Mouse (Mus musculus) embryo, embryonic 10 days (tissue): ENCODE results near the gene Vwa2.

ENCODE experiments used
- DNase-seq: peaks from one replicate; pipeline ENCODE4 v3.0.0-alpha.2; 2015; ENCODE audit warnings: low spot score

Vwa2 gene

DNA sequence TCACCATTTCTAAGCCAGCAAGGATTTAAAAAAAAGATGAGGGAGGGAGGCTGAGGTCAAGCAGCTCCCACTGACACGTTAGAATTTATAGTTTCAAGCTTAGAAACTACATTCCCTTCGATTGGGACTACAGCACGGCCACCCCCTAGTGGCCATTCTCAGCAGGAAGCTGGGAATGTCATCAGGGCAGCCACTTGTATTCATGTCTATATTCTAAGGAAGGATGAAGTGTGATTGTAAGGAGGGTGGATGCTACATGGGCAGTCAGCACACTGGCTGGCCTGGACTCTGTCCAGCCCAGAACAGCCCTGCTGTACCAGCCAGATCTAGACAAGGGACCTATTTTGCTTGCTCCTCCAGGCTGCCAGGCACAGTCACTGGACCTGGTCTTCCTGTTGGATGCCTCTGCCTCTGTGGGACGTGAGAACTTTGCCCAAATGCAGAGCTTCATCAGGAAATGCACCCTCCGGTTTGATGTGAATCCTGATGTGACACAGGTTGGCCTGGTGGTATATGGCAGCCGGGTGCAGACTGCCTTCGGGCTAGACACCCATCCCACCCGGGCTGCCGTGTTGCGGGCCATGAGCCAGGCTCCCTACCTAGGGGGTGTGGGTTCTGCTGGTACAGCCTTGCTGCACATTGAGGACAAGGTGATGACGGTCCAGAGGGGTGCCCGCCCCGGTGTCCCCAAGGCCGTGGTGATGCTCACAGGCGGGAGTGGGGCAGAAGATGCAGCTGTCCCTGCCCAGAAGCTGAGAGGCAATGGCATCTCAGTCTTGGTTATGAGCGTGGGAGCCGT is 34.6 kb downstream of the Vwa2 start:
- DNase-seq: peak; percentile 88

DNA sequence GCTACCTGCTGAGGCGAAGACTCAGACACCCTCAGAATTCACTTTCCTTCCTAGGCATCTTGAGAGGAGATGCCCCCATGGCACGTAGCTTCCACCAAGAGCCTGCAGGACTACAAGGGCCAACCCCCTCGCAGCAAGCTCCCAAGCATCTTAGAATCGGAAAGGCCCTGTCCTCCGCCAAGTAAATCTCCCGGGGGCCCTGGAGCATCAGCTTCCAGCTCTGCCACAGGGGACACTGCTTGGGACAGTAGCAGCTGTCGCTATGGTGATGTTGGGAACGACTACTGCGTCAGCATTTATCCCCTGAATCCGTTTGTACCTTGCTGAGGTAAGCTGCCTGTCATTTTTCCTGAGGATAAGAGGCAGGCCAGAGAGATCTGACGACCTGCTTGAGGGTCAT is 36.5 kb downstream of the Vwa2 start:
- no peak for DNase-seq

DNA sequence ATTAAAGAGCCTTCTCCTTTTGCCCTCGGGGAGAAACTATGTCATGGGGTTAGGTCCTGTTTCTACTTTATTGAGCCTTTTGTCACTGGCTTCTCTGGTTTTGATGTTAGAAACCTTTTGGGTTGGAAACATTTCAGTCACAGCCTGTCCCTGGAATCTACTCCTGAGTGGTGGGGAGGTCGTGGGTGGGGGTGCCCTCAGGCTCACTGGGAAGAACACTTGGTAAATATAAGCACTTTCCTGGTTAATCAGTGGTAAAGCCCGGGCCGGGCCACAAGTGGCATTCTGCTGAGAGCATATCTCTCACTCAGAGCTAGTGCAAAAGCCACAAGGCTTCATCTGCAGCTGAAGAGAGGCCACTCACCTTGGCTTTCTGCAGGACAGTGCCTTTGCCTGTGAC is 39.7 kb downstream of the Vwa2 start:
- DNase-seq: no peak

DNA sequence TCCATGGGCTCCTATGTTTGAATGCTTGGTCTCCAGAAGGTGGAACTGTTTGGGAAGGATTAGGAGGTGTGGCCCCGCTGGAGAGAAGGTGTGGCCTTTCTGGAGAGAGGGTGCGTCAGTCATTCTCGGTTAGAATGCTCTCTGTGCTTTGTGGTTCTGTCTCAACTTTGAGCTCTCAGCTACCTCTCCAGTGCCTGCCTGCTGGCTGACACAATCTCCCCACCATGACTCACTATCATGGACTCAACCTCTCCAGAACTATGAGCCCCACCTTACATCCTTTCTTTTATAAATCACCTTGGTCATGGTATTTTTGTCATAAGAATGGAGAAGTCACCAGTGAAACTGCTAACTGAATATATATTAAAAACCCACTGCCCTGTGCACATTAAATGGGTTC is 40.6 kb downstream of the Vwa2 start:
- no peak for DNase-seq

DNA sequence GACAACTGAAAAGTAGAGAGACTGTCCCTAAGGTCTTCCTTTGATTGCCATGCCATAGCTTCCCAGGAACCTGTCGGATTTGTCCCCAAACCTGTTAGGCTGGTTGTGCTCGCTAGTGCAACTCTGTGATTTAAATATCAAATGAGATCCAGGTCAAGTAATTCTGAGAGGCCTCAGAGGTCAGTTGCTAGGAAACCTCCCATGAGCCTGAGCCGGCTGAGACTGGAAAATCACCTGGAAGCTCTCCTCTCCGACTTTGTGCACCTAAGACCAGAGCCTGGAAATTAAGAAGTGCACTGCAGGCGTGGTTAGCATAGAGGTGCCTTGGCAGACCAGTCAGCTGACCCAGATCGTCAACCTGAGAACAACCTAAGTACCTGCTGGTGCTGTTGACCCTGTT is 41.0 kb downstream of the Vwa2 start:
- DNase-seq: peak; percentile 35

DNA sequence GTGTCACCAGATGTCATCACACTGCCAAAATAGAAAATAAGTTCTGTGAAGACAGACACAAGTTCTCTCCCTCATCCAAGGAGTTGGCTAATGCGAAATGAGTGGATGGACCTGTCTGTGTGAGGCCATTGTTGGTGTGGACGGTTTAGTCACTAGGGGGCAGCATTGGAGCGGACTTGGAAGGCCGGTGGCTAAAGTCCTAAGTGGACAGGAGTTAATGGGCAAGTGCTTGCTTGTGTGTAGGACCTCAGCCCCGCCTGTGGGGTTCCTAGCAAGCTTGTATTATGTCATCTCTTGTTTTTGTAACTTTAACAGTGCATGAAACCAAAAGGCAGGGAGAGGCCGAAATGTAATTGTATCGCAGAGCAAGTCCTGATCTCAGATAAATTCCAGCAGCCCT is 45.6 kb downstream of the Vwa2 start:
- peak; percentile 93 for DNase-seq

DNA sequence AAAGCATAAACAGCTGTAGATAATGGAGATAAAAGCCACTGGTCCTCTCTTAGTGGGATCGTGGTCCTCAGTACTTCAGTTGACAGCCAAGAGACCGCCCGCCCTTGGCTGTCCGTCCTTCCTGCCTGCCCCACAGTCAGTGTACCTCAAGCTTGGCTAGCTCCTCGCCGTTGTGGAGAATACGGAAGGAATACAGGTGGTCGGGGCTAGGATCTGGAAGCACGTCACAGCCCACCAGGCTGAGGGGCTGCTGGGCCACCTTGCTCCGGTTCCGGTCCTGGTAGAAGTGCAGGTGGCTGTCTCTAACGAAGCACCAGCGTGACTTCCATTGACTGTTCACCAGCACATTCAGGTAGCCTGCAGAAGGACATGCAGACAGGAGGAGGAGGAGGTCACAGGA is 46.2 kb downstream of the Vwa2 start:
- no peak for DNase-seq

DNA sequence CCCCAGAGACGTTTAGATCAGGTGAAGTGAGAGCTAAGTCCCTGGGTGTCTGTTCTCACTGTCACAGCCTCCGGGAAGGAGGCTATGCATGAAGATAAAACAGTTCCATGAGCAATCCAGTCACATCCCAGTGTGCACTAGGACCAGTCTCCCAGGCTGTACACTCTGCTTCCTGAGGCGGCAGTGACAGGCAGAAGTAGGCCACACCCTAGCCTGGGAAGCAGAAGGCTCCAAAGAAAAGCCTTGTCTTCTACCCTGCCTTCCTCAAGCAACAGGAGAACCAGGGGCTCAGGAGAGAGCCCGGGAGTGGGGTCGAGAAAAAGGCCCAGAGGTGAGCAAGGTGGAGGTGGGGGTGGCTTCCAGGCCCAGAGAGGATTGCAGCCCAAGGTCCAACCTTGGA is 47.7 kb downstream of the Vwa2 start:
- DNase-seq: no peak

DNA sequence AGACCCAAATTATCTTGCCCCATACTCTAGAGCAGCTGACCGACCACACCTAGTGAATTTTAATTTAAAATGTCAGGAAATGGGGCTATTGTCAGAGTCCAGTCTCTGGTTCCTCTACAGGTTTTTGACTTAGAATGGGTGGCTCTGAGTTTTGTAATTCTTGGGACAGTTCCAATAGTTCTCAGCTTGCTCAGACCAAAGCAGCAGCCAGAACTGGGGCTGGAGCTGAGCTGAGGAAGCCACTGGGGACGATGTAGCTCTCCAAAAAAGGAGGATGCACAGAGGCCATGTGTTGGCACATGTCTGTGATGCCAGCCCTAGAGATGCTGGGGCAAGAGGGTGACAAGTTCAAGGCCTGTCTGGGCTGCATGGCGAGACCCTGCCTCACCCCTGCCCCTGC is 55.3 kb downstream of the Vwa2 start:
- DNase-seq: no peak

DNA sequence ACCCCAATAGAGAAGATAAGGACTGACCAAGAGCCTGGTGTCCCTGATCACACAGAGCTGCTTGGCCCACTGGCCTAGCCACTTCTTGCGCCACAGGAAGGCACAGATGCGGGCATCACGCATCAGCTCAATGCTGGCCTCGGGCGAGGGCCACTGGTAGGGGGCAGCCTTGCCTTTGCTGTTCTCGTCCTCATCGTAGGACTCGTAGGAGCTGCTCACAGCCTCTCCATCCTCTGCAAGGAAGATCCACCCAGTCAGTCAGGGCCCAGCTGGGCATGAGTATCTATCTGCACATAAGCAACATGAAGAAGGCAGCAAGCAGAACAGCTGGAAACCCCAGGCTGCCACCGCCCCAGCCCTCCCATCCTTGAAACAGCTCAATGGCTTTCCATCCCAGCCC is 56.0 kb downstream of the Vwa2 start:
- DNase-seq: no peak

DNA sequence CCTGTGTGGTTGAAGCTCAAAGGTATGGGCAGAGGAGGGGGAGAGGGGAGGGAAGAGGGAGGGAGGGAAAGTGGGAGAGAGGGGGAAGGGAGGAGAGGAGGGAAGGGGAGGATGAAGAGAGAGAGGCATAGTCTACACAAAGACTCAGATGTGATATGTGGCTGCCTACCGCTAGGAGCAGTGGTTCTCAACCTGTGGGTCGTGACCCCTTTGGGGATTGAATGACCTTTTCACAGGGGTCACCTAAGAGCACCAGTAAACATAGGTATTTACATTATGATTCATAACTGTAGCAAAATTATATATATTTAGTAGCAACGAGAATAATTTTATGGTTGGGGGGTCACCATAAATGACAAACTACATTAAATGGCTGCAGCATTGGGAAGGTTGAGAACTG is 59.8 kb downstream of the Vwa2 start:
- DNase-seq: no peak

DNA sequence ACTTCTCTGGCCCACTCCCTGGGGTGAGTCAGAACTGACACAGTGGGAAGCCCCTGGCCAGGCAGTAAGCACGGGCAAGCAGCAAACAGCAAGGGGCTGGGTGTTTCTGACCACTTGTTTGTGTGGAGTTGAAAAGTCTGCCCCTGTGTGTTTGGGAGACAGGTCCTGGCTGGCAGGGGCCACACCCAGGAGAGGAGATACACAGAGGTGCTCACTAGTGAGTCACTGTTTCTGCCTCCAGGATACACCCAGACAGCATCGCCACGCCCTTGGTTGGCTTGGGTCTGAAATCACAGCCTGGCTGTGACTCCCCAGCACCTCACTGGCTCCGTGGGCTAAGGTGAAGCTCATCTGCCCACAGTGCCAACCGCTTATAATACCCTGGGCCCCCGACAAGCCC is 61.1 kb downstream of the Vwa2 start:
- DNase-seq: no peak

DNA sequence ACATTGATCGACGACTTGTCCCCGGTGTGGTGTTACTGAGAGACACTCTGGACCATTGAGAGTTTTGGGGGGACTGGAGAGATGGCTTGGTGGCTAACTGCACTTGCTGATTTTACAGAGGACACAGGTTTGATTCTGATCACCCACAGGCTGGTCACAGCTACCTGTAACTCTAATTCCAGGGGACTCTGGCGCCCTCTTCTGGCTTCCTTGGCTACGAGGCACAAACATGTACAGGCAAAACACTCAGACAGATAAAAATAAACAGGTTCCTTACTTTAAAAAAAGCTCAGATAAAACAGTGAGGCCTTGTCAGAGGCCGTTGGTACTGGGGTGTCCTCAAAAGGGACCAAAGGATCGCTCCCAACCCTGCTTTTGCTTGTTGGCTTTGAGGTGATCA is 61.7 kb downstream of the Vwa2 start:
- no peak for DNase-seq

DNA sequence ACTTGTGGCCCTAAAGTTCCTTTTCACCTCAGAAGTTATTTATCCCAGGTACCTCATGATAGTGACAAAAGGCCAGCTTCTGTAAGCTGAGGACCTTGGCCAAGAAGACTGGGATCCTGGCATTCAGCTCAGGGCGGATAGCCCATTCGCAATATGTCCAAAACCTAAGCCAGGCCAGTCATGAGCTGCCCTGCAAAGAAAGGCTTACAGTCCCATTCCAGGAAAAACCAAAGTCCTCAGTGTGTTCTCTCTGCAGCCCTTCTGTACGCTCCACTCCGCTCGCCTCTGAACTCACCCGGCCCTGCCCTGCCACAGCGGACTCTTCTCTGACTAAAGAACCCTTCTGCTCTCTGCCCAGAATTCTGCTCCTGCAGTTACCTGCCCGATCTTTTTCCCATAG is 62.2 kb downstream of the Vwa2 start:
- DNase-seq: no peak

DNA sequence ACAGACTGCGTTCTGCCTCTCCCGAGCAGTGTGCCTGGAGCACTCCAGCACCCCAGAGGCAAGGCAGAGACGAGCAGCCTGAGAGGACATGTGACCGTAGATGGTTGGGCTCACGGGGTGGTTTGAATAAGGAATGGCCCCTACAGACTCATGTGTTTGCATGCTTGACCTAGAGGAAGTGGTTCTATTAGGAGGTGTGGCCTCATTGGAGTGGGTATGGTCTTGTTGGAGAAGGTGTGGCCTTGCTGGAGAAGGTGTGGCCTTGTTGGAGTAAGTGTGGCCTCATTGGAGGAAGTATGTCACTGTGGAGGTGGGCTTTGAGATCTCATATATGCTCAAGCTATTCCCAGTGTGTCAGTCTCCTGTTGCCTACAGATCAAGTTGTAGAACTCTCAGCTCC is 63.9 kb downstream of the Vwa2 start:
- DNase-seq: no peak

DNA sequence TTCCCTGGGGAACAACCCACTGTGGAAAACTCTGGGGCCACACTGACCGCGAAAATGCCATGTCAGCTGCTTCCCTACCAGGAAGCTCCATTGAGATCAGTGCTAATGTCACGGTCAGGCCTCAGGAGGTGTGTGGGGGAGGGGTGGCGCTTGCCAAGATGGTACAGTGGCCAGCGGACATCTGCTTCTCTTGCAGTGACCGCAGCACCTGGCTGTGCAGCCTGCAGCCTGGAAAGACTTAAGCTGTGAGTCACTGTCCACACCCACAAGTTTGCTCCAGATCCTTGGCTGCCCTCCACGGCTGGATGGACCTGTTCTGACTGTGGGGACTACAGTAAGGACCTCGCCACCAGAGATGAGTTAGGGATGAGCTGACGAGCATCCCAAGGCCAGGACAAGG is 65.8 kb downstream of the Vwa2 start:
- DNase-seq: peak; percentile 37

DNA sequence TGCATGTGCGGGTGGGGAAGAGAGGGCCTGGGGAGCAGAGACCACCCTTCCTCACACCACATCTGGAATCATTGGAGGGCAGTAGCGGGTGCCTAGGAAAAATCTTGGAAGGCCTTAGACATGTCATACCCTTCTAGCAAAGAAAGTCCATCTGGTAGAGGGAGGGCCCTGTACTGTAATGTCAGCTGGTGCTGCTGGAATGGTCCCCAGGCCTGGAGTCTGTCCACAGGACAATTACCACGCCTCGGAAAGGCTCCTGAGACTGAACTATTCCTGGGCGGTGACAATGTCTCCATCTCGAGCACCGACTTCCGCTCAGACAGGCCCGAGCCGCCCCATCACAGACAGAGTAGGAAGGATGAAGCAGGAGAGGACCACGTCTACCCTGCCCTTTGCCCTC is 66.5 kb downstream of the Vwa2 start:
- DNase-seq: no peak

DNA sequence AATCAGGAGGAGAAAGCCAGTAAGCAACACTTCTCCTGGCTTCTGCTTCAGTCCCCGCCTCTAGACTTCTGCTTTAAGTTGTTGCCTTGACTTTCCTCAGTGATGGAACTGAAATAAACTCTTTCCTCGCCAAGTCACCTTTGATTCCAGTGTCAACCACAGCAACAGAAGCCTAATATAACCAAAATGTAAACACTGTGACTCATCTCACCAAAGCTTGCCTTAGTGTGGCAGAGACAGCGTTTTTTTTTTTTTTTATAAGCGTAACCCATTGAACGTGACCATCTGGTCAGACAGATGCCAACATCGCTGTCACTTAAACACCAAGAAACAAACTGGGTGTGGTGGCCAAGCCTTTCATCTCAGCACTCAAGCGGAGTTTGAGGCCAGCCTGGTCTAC is 68.2 kb downstream of the Vwa2 start:
- no peak for DNase-seq

DNA sequence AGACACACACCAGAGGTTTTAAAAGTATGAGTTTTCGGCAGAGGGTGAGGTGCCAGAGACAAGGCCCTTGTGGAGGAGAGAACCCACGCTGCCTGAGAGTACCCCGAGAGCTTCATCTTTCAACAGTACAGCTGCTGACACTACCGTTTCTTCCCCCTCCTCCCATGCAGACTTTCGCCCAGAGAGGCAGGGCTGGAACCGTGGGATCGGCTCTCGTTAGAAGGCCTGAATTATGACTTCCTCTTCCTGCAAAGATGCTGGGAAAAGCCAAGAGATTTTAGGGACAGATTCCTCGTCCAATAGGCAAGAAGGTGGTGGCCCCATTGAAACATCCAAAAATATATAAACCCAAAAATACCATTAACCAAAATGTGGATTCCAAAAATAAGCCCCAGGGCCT is 70.2 kb downstream of the Vwa2 start:
- no peak for DNase-seq

DNA sequence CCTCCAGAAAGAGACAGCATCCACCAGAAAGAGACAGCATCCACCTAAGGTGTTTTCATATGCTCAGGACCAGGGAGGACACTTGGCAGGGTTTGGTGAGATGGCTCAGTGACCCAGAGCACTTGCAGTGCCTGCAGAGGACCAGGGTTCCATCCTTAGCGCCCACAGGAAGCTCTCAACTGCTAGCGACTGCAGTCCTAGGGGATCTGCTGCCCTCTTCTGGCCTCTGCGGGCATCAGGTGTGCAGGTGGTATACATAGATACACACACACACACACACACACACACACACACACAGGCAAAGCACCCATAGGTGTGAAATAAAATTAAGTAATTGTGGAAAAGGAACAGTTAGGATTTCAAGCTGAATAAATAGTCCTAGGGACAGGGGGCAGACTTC is 70.8 kb downstream of the Vwa2 start:
- no peak for DNase-seq

DNA sequence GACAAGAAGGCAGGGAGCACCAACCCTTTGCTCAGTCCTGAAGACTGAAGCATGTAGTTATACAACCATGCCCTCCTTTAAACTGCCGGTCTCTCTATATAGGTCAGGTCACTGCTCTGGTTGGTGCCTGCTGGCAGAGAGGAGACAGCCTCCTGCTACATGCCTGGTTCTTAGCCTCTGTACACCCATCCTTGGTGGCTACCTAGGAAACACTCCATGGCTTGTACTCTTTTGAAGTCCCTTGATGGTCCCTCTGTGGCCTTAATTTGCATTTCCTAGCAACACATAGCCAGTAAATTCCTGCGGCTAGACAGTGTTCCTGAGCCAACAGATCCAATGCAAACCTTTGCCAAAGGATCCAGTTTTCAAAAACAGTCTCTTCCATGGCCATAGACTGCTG is 71.6 kb downstream of the Vwa2 start:
- no peak for DNase-seq

DNA sequence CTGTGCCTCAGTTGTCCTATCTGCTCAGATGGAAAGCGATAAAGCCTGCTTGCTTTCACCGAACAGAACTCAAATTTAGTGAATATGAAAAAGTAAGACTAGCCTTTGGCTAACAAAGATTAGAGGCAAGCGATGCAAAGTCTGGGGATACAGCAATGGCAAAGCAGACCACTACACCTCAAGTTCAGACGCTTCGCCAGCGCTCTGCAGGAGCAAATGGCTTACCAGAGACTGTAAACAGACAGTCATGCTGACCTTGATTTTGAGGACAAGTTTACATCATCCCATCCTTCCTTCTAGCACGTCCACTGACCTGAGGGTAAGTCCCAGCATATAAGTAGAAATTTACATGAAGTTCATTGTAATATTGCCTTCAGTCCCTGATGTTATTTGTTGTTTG is 72.2 kb downstream of the Vwa2 start:
- no peak for DNase-seq

DNA sequence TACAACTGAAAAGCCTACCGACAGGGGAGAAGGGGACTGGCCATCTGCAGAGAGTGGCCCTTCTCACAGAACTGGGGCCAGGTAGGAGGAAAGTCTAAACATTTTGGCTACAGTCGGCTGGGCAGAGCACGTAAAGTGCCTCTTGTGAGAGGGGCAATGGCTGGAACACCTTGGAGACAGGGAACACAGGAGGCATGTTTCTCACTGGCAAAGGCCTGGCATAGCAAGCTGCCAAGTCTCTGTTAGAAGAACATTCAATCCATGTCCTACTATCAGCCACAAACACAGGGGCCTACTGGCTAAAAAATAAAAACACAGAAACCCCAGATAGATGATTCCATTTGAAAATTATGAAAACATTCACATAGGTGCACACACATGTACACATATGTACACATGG is 72.7 kb downstream of the Vwa2 start:
- no peak for DNase-seq

DNA sequence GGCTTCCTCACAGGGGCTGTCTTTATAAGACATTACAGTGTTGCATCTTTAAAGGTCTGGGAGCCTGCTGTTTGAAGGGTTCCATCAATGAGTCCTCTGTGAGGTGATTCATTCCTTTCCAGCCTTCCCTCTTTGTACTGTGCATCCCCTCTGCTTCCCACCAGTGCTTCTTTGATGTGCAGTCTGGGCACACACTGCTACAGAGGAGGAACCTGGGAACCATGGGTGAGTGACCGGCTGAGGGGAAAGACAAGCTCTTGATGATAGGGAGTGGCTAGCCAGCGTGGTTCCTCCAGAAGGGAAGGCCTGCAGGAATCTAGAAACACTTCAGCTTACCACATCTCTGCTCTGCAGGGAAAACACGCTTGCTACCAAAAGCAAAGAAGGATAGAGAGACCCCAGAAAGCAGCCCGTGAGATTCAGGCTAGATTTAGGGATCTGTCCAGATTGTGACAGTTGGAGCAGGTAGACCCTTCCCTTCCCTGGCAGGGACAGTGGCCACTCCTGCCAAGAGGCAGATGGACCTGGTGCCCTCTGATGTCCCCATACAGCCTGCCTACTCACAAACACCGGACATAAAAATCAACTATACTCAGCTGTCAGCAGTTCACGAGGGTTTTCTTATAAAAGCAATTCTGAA is 74.0 kb downstream of the Vwa2 start:
- DNase-seq: no peak
